Mouse (Mus musculus): ENCODE measurements at regions not wholly inside any gene's neighbourhood (a gene's known extent, or its start where the extent isn't known, plus 50 kb on each side); places are given as distances from the start of the nearest gene placed in this dataset.

GRCm38 (mm10) chrX:115359111-115359510, 451.7 kb downstream of the Ube2dnl2 start:
- TF ChIP-seq POLR2A (IDR thresholded peaks at IDR 0.05; ENCODE audit: borderline replicate concordance, extremely low read depth, insufficient read depth, insufficient read length, poor library complexity, severe bottlenecking) (no peak), CTCF (IDR thresholded peaks at IDR 0.05; ENCODE audit: borderline replicate concordance, extremely low read depth, insufficient read depth, insufficient read length) (no peak)
- no peak for DNase-seq (ENCODE audit: low read depth)

DNA sequence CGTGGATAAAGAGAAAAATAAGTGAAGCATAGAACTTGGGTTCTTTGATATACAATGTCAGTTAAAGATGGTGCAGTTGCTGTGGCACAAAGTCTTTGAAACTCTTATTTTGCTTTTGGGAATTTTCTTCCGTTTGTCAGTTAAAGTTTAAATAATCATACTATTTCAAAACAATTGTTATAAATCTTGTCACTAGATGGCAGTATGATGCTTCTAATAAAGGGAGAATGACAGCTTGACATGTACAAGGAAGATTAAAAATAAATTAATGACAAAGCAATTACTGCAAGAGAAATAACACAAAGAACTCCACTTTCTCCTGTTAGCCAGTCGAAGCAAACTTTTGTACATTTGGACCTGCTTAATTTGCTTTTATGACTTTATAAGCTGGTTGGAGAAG, 489.0 kb downstream of the Ube2dnl2 start:
- DNase-seq (ENCODE audit: low read depth), result peak; percentile 56
- no peak for TF ChIP-seq CTCF (IDR thresholded peaks at IDR 0.05; ENCODE audit: borderline replicate concordance, extremely low read depth, insufficient read depth, insufficient read length)
- no peak for TF ChIP-seq POLR2A (IDR thresholded peaks at IDR 0.05; ENCODE audit: borderline replicate concordance, extremely low read depth, insufficient read depth, insufficient read length, poor library complexity, severe bottlenecking)
